Mouse (Mus musculus) ES-E14 (cell line): Measurements from ENCODE around the gene Casp8.
"Not testable (repeated sequence)": the region's sequence is repeated elsewhere in the genome, so short reads cannot be mapped to it uniquely, and the experiment has no call there.

ENCODE experiments used
- HCFC1 ChIP-seq: IDR thresholded peaks from 2 replicates; pipeline ENCODE4 v1.6.1; 2012; ENCODE audit warnings: low read length, inconsistent platforms, borderline replicate concordance; ENCODE audit not compliant: insufficient read depth
- MAFK ChIP-seq: IDR thresholded peaks from 2 replicates; pipeline ENCODE4 v1.6.1; 2014; ENCODE audit warnings: mild to moderate bottlenecking, low read depth, low read length, inconsistent platforms; ENCODE audit not compliant: insufficient read depth
- ZC3H11A ChIP-seq: IDR thresholded peaks from 2 replicates; pipeline ENCODE4 v1.6.1; 2012; ENCODE audit warnings: low read depth, mild to moderate bottlenecking, inconsistent platforms, low read length, borderline replicate concordance

DNA sequence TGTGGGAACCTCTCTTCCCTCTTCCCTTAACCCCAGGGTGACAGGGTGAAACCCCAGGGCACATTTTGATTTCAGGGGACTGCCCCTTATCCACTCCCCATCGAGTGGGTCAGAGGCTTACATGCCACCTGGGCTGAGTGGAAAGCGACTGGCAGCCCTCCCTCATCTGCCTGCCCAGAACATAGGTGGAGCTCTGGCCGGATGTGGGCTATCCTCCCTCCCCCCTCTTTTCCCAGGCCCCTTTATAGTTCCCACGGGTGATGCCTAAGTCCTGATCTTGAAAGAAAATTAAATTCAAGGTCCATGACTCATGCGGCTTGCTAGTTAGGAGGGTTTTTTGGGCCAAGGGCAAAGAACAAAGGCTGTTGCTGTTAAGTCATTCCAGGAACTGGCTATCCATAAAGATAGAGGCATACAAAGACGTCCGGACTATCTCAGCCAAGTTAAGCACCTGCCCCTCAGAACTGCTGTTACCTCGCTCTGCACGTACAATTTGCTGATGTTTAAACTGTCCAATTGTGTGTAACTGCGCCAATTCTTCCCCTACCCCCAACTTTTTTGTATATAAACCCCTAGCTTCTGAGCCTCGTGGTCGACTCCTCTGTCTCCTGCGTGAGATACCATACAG lies 64.7 kb downstream of the Casp8 start:
- not testable (repeated sequence) for TF ChIP-seq MAFK, HCFC1, ZC3H11A
